Mouse (Mus musculus) midbrain, postnatal 0 days (tissue): ENCODE data around the gene Mroh2a. TPM values are rescaled to one million over a fixed set of nuclear protein-coding genes. Genes with fewer than 3 reads are reported as not detected.

ENCODE experiments used
- ATAC-seq: fragments of 200-750 bp; cut with Nextera tagmentation; 2 replicates; pipeline ENCODE4 v1.8.0; 2017; ENCODE audit warnings: moderate number of reproducible peaks, mild to moderate bottlenecking, moderate TSS enrichment, moderate library complexity; ENCODE audit not compliant: low FRiP score
- DNase-seq: peaks from one replicate; pipeline ENCODE4 v3.0.0-alpha.2; 2015; ENCODE audit warnings: low spot score
- H3K27ac ChIP-seq: fragments of 300-500 bp; sonication (generic); 2 replicates; pipeline ENCODE4 v1.5.1; 2014; ENCODE audit warnings: low read depth, mild to moderate bottlenecking, low read length, mixed read lengths
- H3K27me3 ChIP-seq: fragments of 300-500 bp; sonication (generic); 2 replicates; pipeline ENCODE4 v1.6.1; 2014; ENCODE audit warnings: low read length, control low read depth, mixed read lengths; ENCODE audit not compliant: insufficient read depth
- H3K36me3 ChIP-seq: fragments of 300-500 bp; sonication (generic); 2 replicates; pipeline ENCODE4 v1.6.1; 2014; ENCODE audit warnings: low read length, control low read depth, mixed read lengths; ENCODE audit not compliant: insufficient read depth
- H3K4me1 ChIP-seq: fragments of 300-500 bp; sonication (generic); 2 replicates; pipeline ENCODE4 v1.6.1; 2014; ENCODE audit warnings: mild to moderate bottlenecking, control low read depth, antibody characterized with exemption, low read length, mixed read lengths; ENCODE audit not compliant: insufficient read depth
- H3K4me2 ChIP-seq: fragments of 300-500 bp; sonication (generic); 2 replicates; pipeline ENCODE4 v1.6.1; 2014; ENCODE audit warnings: low read depth, mild to moderate bottlenecking, low read length, mixed read lengths; ENCODE audit not compliant: poor library complexity, severe bottlenecking
- H3K4me3 ChIP-seq: fragments of 300-500 bp; sonication (generic); 2 replicates; pipeline ENCODE4 v1.5.1; 2014; ENCODE audit warnings: low read depth, mild to moderate bottlenecking, low read length, moderate library complexity
- H3K9ac ChIP-seq: fragments of 300-500 bp; sonication (generic); replicated peaks from 2 replicates; pipeline ENCODE4 v1.6.1; 2014; ENCODE audit warnings: mild to moderate bottlenecking, low read length, moderate library complexity, mixed read lengths; ENCODE audit not compliant: poor library complexity, severe bottlenecking
- H3K9me3 ChIP-seq: fragments of 300-500 bp; sonication (generic); 2 replicates; pipeline ENCODE4 v1.6.1; 2016; ENCODE audit warnings: low read length, control low read depth
- CTCF ChIP-seq: IDR thresholded peaks from 2 replicates; pipeline ENCODE4 v1.5.1; 2016; ENCODE audit warnings: antibody characterized with exemption, mild to moderate bottlenecking
- WGBS: fragments of 180-500 bp; shearing (Covaris S2); extraction: QIAGEN DNeasy Blood & Tissue Kit; methylation state at CpG from one replicate; pipeline ENCODE4 v1.1.7; 2014; 5-methylcytosine and 5-hydroxymethylcytosine counted together
- polyA plus RNA-seq: library from polyadenylated mRNA; unstranded; fragments of >200 nt; fragmentation: Nextera tagmentation; extraction: Ambion mirVana; gene quantifications from 2 replicates; pipeline ENCODE4 v1.2.1, GENCODE M21; 2015
- total RNA-seq: library from RNA; depleted of rRNA; stranded (reverse); fragments of >200 nt; gene quantifications from 2 replicates; pipeline ENCODE4 v1.2.3, GENCODE M21; 2014

Mroh2a gene
- total and polyA plus RNA-seq, 2 experiments from 2014 or later: 0.56 TPM; not detected in 1

DNA sequence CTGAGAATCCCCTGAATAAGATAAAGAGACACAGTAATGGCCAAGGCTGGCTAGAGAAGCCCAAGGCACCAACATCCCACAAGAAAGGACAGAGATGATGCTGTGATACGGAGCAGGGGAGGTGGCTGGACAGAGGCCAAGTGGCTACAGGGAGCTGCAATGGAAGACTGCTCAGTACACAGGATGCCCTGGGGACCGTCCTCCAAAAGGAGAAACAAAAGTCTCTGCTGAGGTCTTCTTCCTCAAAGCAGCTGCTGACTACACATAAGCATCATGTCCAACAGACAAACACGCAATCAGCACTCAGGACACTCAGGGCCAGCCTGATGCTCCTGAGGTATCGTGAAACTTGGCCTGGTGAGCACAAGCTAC is 38.1 kb downstream of the Mroh2a start:
- DNase-seq (no peak), ATAC-seq (no peak)
- H3K9me3 ChIP-seq: peaks cover 4% of the 10 kb centered on the region; the same call in 1 of the 2 replicates
- H3K36me3 ChIP-seq: peaks cover 100% of the 10 kb centered on the region
- no peak for TF ChIP-seq CTCF
- H3K9ac ChIP-seq: no peak overlapping the region
- H3K4me2 ChIP-seq: no peak overlapping the region
- 74% methylated on average over 4 of the region's 4 CpGs for WGBS
- no peak overlapping the region for H3K27ac ChIP-seq
- no peaks in the 10 kb centered on the region for H3K27me3 ChIP-seq
- H3K4me3 ChIP-seq: no peak overlapping the region
- no peaks in the 10 kb centered on the region for H3K4me1 ChIP-seq

DNA sequence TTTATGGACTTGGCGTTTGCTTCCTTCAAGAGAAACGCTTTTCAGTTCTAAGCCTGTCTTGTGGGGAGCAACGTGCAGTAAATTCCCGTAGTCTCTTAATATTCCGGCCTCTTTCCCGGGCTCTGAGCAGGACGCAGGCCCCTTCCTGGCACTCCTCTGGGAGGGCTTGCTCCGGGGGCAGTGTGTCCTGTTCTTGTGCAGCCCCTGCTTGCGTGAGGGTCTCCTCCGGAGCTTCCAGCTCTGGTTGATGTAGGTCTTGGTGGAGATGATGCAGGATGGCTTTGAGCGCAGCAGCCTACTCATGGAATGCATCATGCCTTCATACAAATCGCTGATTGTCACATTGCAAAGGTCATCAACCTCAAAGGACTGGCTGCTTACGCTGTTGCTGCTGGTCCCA is 39.3 kb downstream of the Mroh2a start:
- 90% methylated on average over 13 of the region's 13 CpGs for WGBS
- Histone ChIP-seq H3K9ac (no peak overlapping the region), H3K27me3 (no peaks in the 10 kb centered on the region), H3K27ac (no peak overlapping the region), H3K4me2 (no peak overlapping the region), H3K9me3 (no peaks in the 10 kb centered on the region), H3K4me3 (no peak overlapping the region), H3K4me1 (no peaks in the 10 kb centered on the region), H3K36me3 (peaks cover 90% of the 10 kb centered on the region)
- no peak for TF ChIP-seq CTCF
- DNase-seq (no peak), ATAC-seq (no peak)

DNA sequence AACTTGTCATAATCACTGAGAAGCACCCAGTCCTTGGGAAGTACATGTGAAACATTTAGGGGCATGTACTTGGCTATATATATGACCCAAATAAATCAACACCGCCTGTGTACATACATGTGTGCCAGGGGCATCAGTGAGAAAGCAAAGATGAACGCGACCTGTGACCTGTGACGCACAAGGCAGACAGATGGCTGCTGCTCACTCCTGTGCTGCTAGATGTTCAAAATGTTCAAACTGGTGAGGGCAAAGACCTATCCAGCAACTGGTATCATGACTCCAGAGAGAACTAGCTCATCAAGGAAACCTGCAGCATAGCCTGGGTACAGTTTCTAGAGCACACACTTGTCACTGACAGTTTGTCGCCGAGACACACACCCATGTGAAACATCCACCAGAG is 40.7 kb downstream of the Mroh2a start:
- no peak overlapping the region for H3K4me3 ChIP-seq
- no peaks in the 10 kb centered on the region for H3K4me1 ChIP-seq
- H3K9ac ChIP-seq: no peak overlapping the region
- H3K4me2 ChIP-seq: no peak overlapping the region
- no peak overlapping the region for H3K27ac ChIP-seq
- TF ChIP-seq CTCF: no peak
- no peaks in the 10 kb centered on the region for H3K27me3 ChIP-seq
- DNase-seq (no peak), ATAC-seq (no peak)
- H3K9me3 ChIP-seq: no peaks in the 10 kb centered on the region
- peaks cover 76% of the 10 kb centered on the region for H3K36me3 ChIP-seq
- WGBS: 95% methylated on average over 6 of the region's 6 CpGs

DNA sequence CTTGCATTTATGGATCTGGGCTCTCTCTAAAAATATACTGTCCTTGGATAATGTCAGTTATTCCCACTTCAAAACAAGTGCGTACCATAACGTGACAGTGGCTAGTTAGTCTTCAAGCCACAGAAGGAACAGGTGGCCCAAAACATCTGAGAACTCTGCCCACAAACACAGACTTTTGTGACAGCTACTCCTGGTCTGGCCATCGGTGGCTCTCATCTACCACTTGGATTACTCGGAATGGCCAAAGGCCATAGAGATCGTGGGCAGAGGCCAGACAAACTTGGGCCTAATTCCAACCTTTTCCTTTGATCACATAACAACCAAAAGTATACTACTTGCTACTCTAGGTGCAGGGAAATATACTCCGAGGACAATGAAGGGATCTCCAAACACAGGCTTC is 41.3 kb downstream of the Mroh2a start:
- Histone ChIP-seq H3K9ac (no peak overlapping the region), H3K4me1 (no peaks in the 10 kb centered on the region), H3K4me3 (no peak overlapping the region), H3K9me3 (no peaks in the 10 kb centered on the region), H3K36me3 (peaks cover 73% of the 10 kb centered on the region), H3K4me2 (no peak overlapping the region), H3K27ac (no peak overlapping the region), H3K27me3 (no peaks in the 10 kb centered on the region)
- no peak for TF ChIP-seq CTCF
- DNase-seq (no peak), ATAC-seq (no peak)
- 87% methylated on average over 6 of the region's 6 CpGs for WGBS

DNA sequence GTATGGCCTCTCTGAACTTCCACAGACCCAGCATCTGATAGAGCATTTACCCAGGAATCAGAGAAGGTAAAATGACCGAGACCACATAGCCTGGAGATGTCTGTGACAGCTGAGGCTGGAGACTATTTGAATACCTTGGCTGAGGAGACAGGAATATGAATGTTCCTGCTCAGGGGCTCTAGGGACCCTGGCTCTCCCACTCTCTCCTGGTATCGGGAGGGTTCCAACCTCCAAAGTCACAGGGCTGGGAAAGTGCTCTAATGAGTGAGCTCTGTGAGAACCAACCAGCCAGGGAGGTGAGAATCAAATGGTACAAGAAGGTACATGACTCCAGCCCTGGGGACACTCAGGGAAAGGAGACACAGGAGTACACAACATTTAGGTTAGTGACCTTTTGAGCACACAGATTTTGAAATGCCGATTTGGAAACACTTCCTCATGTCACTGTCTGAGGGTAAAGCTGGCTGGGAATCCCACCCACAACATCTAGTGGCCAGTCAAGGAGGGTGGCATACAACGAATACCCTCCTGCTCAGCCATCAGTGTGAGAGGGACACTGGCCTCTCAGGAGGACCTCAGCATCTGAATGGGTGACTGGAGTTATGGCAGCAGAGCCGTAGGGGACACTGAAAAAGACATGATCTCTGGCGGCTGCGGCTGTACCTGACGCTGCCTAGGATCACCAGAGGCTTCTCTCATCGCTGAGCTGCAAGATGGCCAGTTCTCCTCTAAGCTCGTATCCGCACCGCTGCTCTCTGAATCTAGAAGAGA is 42.9 kb downstream of the Mroh2a start:
- Histone ChIP-seq H3K4me3 (no peak overlapping the region), H3K9me3 (0 out of 2 replicates have a peak, but pooled peaks cover 2% of the 10 kb centered on the region), H3K4me1 (no peaks in the 10 kb centered on the region), H3K36me3 (peaks cover 70% of the 10 kb centered on the region), H3K9ac (no peak overlapping the region), H3K27ac (no peak overlapping the region), H3K27me3 (no peaks in the 10 kb centered on the region), H3K4me2 (no peak overlapping the region)
- 89% methylated on average over 12 of the region's 12 CpGs for WGBS
- no peak for TF ChIP-seq CTCF
- DNase-seq: no peak
- ATAC-seq: no peak

DNA sequence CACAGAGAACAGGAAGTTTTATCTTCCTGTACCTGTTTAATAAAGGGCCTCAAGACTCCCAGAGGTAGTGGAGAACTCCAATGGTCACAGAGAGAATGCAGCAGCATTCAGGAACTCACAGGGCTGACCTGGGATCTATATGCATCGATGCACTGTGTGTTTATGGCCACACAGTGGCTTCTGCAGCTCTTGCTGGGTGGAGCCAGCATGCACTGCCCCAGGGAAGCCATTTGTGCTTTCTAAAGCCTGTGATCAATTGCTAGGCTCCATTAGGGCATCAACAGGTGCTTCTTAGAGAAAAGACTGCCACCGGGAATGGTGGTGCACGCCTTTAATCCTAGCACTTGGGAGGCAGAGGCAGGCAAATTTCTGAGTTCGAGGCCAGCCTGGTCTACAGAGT is 46.1 kb downstream of the Mroh2a start:
- TF ChIP-seq CTCF: no peak
- 64% methylated on average over 4 of the region's 4 CpGs for WGBS
- DNase-seq (no peak), ATAC-seq (no peak)
- Histone ChIP-seq H3K27me3 (no peaks in the 10 kb centered on the region), H3K4me2 (no peak overlapping the region), H3K27ac (no peak overlapping the region), H3K4me3 (no peak overlapping the region), H3K4me1 (peaks cover 11% of the 10 kb centered on the region), H3K36me3 (peaks cover 38% of the 10 kb centered on the region), H3K9ac (no peak overlapping the region), H3K9me3 (0 out of 2 replicates have a peak, but pooled peaks cover 2% of the 10 kb centered on the region)
